Mouse (Mus musculus) cerebellum, postnatal 10 days (tissue): ENCODE measurements around the gene Nek6.

ENCODE experiments used
- DNase-seq, 2 experiments: peaks; one replicate each; pipeline ENCODE4 v3.0.0; 2021; ENCODE audit warnings: mixed read lengths in 2 of 2

Gene Nek6

DNA sequence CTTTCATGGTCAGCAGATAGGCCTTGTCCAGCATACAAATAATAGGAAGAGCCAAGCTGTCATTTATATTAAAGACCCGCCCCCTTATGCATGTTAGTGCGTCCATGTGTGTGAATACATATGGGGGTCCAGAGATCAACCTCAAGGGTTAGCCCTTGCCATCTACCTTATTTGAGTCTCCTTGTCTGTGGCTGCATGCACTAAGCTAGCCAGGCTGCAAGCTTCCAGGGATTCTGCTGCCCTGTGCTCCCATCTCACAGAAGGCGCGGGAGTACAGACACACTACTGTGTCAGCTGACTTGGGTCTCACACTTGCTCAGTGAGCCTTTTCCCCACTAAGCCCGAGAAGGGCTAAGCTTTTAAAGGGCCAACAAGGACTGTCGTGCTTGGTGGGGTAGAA lies 29.2 kb downstream of the Nek6 start:
- DNase-seq = peak in 1 of 2 experiments; percentile 45

DNA sequence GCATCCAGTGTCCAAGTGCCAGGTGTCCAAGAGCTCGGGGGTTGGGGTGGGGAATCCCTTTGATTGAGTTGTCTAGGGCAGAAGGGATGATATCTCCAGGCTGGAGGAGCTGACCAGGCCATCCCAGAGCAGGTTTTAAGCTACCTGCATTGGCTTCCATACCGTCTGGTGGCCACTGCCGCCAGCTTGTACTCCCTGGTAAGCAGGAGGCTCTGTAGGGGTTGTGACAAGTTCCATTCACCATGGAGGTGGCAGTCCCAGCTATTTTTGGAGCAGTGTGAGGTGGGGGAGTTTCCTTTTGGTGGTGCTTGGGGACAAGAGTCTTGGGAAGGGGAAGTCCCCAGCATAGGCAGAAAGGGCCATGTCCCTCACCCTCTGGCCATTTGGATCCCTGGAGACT lies 29.7 kb downstream of the Nek6 start:
- peak in 1 of 2 experiments; percentile 44 for DNase-seq

DNA sequence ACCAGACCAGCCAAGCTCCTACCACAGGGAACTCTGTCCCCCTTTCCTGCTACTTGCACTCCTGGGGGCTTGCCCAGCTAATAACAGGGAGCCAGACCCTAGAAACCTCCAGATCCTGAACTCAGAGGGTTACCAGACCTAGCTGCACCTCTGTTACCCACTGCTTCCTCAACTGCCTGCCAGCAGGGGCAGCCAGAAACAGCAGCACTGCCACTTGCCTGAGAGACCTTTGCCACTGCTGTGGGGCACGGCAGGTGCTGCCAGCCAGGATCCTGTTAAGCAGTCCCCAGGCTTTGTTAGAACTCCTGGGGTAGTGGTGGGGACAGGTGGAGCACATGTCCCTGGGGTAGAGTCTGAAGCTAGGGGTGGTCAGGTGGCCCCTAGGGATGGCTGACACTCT lies 30.1 kb downstream of the Nek6 start:
- no peak for DNase-seq

DNA sequence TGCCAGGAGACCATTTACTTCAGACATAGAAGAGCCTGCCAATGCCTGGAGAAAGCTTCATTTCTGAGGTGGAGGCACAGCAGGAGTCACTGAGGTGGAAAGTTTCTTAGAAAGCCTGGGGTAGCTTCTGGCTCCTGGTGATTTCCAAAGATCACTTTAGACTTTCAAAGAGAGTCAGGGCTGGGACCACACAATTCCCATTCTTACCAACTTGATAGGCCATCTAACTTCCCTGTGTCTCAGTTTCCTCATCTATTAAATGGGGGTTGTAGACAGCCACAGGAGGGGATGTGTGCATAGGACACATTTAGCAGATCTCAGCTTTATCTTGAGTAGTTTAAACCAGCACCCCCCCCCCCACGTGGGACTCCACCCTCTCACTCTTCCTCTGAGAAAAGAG lies 30.9 kb downstream of the Nek6 start:
- no peak for DNase-seq

DNA sequence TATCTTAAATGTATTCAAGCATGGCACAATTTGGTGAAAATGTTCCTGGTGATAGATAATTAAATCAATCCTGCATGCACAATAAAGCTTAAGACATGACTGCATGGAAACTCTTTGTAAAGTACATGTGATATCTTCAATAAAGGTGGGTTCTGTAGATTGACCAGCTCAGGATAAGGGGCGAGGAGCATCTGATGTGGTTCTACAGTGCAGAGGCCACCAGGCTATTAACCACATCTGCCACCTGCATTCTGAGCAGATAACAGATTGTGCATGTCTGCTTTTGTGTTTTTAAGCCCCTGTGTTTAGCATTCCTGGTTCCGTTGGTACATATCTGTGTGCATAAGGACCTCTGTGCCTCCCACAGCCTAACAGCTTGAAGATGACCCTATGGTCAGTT lies 31.7 kb downstream of the Nek6 start:
- no peak for DNase-seq

DNA sequence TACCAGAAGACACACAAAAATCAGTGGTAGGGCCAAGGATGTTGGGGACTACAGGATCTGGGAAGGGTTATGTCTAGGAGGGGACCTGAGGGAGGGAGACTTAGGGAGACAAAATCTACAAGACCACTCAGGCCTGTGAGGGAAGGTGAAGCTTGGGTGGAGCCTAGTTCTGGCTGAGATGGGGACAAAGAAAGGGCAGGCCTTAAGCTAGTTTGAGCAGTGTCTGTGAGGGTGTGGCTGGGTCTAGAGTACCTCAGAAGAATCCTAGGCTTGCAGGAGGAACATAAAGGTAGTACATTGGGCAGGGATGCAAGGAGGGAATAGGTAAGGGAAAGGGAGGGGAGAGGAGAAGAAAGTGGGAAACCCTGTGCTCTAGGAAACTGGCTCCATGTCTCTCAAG lies 32.9 kb downstream of the Nek6 start:
- DNase-seq = no peak

DNA sequence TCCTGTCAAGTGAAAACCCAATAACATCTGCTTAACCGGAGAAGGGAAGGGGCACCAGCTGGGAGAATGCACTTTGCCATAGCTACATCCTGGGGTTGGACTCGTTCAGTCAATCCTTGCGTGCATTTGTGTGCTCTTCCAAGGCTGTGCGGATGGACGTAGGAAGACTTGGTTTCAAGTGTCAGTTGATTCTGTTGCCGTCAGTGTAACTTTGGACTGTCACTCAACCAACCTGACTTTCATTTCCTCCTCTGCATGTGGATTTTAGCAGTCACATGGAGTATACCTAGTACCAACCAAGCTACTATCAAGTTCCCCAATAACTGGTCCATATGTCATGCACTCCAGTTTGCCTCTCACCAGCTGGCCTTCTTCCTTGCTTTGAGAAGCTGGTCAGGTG lies 33.5 kb downstream of the Nek6 start:
- DNase-seq = no peak

DNA sequence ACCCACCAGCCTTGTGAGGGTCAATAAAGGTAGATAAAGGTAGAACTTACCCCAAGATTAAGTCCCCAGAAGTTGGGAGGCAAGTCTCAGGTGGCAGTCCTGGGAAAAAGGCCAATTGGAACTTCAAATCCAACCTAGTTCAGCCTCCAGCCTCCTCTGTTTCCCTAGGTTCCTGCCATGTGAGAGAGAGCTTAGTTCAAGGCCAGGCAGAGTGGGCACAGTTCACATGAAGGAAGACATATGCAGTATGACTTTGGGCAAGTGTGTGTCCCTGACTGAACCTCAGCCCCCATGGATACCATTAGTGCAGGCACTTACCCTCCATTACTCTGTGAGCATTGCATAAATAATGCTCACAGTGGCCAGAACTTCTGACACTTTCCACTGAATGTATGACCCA lies 34.3 kb downstream of the Nek6 start:
- no peak for DNase-seq

DNA sequence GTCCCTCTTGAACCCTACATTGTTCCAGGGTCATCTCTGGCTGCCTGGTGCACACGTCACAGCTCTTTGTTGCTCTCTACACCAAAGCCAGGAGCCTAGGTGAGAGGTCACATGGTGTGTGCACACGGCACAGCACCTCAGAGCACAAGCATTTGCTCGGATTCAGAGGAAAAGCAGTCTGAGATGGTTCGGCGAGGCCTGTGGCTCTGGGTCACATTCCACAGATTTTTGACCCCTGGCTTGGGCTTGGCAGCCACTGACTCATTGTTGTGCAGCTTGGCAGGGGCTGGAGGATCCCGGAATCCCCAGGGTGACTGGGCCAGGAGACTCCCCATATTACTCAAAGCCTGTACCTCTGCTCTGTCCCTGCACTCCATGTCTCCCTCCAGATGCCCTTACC lies 34.8 kb downstream of the Nek6 start:
- no peak for DNase-seq

DNA sequence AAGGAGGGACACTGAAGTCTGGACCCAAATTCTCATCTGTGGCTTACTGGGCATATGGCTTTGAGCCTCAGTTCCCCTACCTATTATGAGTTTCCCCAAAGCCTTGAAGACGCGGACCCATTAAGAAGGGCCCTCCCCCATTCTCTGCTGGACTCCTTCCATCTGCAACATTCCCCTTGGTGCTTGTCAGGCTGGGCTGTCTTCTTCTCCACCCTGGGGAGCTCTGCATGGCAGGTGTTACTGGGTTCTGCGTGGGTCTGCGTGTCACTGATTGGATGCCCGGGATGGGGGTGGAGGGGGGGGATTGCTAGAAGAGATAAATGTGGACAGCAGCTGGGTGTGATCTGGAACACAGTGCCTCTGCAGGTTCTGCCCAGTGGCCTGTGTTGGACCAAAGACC lies 35.3 kb downstream of the Nek6 start:
- DNase-seq = no peak

DNA sequence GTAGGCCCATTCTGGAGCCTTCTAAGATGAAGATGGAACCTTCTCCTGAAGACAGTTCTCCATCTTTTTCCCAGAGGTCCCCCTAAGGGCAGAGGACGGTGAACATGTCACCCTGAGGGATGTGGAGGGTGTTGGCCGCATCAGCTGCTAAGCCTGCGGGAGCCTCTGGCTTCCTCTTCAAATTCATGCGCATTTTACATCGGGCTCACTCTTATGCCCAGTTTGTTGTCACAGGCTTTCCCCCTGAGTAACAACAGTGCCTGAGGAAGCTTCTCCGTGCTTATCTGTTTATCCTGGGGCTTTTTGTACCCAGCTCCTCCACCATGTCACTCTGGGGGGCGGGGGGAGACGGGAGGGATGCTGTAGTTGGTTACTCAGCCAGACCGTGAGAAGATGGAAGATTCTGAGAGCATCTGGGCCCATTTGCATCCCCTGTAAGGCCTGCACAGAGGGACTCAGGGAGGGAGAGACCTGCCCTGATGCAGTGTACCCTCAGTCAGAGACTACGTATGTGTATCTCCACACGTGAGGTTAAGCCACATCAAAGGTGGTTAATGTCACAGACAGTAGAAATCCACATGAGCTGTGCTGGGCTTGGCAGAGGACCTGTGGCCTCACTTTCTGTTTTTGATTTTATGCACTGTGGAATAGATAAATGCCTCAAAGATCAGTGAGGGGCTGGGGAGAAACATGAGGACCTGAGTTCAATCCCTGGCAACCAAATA lies 36.5 kb downstream of the Nek6 start:
- DNase-seq = no peak

DNA sequence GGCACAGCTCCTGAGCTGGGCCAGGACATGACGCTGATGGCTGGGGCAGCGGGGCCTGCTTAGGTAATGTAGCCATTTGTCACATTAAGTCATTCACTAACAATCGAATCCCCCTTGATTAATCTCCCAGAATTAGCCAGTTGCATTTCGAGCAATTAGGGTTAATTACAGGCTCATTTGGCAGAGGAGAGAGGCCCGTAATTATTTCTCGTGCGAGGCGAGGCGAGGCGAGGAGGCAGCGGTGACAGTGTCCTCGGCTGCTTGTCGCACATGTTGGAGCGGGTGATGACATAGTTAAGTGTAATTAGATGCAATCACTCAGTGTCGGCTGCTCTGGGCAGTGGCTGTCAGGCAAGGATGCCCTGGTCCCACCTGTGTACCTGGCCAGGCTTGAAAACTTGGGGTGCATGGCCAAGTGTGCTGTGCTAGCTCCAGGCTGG lies 40.6 kb downstream of the Nek6 start:
- no peak for DNase-seq

DNA sequence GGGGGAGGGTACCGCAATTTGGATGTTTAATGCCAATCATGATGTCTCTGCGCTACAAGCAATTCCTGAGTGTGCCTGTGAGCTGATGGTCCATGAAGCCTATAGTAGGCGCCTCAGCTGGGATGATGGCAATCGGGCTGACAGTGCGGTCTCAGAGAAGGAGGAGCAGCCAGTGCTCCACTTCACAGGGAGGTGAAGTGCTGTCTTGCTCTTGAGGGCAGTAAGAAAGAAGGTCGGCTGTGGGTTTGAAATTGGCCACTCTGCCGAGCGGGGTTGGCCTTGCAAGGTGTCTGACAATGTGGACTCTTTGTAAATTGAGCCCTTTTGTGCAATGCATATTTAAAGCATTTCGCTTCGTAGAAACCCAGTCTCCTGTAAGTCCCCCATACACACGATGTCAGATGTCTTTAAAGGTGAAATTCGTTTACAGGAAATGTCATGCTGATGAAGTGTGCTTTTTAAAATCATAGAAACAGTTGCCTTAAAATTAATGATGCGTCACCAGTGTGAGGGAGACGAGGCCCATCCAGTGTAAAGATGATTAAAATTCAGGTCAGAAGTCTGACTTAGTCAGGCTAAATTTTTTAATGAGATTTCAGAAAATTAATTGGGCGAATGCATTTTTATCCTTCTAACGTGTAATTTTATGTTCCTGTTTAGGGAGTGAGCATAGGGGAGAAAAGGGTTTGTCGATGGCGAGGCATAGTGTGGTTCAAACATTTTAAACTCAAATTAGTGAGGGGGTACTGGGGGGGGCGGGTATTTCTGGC lies 43.0 kb downstream of the Nek6 start:
- DNase-seq = no peak

DNA sequence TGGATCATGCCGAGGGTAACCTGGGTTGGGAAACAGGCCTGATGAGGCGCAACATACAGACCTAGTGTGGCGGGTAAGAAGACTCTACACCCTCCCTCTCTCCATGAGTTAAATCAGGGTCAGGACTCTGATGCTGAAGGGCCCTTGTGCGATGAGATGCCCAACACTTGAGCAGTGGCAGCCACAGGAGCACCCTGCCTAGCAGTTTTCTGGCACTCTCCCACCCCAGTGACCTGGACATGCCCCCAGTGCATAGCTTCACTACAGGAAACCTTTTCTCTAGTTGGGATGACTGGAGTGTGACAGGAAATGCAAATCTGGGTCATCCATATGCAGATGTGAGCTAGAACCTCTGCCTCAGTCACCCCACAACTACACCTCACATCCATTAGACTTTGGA lies 44.2 kb downstream of the Nek6 start:
- no peak for DNase-seq

DNA sequence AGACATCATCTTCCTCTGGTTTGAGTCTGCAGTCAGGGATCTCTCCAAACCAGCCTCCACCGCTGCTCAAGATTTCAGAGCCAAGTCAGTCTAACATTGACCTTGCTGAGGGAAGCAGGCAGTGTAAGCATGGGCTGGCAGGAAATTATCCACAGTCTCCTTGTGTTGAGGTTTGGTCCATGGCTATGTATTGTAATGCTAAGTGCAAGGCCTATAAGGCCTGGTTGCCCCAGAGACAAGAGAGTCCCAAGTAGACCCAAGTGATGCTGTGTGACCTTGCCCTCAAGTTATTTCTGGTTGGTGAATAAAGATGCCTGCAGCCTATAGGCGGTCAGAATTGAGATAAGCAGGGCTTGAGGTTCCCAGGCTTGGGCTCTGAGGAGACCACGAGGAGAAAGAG lies 45.3 kb downstream of the Nek6 start:
- no peak for DNase-seq

DNA sequence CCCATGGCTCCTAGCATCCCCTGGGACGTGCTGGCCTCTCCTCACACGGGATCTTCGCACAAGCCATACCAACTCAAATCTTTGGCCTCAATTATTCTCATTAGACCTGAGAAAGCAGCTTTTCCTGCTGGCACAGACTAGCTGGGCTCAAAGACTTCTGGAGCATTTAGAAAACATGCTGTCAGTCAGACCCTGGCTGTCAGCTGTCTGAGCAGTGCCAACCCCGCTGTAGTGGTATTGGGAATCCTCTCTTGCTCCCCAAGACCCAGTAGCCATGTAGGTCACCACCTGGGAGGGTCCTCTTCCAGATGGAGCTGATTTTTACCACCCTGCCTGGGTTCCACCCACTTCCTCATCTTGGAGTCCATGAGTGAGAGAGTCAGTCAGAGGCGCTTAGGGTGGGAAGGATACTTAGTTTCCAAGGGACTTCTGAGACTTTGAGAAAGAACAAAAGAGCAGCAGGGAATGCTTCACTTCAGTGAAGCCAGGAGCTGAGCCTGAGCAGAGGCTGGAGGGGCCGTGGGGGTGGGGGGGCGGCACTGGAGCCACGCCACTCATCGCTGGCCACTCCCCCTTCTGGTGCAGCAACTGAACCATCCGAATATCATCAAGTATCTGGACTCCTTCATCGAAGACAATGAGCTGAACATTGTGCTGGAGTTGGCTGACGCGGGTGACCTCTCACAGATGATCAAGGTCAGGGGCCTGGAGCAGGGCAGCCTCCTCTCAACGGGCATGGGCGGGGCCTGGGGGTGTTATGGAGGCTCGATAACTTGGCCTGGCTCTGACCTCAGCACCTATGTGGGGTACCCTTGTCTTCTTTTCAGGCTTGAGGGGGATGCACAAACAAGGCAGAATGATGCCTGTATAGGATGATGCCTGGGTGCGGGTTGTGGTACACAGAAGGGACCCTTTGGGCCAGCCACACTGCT lies 49.1 kb downstream of the Nek6 start:
- DNase-seq = no peak

DNA sequence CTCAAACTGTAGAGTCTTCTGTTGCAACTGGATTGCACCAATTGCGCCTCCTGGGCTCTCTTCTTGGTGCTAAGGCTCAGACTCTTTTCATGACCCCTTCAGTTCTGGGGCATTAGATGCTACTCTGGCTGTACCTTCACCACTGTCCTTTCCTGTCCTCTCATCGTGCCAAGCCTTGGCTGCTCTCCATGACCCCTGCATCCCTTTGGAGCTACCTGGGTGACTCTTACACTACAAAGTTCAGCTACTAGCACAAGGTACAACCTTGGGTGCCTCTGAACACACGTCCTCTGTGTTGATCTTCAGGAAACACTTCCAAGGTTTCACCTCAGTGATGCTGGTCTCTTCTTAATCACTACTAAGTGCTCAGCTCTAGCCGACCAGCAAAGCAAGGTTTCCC lies 51.2 kb downstream of the Nek6 start:
- no peak for DNase-seq

DNA sequence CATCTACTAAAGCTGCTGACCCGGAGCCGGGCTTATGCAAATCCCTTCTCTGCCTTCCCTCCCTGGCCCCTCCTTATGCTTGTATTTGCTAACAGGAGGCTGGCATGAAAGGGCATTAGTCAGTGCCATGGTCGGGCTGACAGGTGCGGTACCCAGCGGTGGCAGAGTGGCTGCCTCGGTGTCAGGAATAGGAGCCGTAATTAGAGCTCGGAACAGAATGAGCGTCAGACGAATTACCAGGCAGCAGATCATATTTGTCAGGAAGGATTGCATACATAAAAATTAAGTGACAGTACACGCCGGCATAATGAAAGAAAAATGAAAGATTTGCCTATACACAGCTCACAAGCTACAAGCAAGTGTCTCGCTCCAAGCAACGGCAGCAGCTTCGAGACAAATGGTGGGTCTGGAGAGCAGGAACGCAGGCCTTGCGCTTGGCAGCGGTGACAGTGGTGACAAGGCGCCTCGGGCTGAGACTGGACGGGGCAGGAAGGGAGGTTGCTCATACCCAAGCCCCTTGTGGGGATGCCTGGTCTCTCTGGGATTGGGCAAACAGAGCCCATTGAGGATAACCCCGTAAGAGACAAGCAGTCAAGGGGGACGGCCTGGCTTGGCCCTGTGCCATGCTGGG lies 60.6 kb downstream of the Nek6 start:
- DNase-seq = peak; percentile 86 to 88

DNA sequence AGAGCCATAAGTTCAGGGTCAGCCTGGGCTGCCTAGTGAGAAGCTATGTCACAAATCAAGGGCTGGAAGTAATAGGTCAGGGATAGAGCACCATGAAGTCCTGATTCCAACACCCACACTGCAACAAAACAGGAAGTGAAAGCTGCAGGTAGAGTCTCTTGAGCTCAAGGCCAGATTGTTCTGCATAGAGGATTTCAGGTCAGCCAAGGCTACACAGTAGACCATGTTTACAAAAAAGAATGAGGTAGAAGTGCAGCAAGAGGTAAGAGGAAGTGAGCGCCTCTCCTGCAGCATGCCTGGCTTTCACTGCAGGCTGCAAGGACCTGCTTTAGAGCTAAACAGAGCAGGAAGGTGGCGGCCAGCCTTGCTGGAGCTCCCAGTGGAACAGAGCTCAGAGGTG lies 63.3 kb downstream of the Nek6 start:
- DNase-seq = no peak

DNA sequence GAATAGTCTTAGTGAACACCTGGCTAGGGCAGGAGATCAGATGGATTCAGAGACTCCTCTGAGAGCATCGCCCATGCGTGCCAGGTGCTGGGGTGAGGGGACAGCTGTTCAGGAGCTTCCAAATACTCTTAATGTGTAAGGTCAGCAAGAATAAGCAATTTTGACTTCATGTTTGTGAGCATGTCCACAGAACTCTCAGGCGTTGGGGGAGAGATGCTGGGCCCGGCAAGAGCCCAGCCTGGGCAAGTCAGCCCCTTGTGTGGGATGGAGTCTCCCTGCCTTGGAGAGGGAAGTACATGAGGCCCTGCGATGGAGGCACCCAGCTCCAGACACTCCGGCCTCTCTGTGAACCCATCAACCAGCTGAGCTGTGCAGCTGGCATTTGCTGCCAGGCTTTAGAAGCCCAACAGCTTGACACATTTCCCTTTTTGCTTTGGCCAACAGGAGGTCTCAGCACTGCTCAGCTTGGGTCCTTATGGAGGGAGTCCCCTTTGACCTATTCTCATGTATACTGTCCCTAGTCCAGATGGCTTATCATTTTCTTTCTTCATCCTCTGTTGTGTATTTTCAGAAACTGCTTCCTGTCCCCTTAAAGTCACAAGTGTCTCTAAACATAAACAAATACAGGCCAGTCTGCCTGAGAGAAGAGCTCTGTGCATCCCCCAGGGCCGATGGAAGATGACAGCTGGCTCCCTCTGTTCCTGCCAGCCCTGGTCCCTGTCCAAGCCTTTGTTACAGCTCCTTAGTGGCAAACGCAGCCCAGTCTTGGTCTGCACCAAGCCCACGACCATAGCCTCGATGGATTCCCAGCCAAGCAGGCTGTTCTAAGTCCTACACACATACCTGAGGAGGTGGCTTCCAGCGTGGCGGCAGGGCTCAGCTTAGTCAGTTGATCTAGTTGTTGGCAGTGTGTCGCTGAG lies 67.4 kb downstream of the Nek6 start:
- DNase-seq = peak; percentile 90 to 92

DNA sequence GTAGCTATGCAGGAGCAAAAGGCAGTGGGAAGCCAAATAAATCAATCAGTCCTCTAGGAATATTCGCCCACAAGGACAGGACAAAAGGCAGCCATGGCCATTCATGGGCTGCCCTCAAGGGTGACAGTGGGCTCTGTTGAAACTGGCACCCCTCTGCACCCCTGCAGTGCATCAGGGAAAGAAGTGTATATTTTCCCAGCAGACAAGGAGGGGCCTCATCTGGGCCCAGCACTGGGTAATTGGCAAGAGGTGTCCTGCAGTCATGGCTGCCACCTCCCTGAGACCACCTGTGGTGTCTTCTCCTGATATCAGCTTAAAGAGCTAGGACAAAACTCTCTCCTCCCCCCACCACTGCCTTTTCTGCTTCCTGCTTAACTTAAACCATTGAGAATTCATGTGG lies 68.1 kb downstream of the Nek6 start:
- peak; percentile 62 to 70 for DNase-seq

DNA sequence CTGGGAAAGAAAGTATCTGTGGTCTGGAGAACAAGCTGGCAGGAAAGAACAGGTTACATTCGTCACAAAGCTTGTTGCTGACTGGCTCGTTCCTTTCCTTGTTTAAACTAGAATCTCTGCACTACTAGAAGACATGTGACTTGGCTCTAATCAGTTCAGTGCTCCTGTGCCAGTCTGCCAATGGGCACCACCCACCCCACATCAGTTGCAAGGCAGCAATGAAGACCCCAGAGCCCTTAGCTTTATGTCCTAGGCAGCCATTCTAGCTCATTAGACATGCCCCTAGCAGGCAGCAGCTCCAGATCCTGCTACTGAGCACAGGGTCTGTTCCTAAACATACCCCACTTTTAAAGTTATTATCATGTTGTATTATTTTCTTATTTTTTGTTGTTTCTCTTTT lies 72.5 kb downstream of the Nek6 start:
- no peak for DNase-seq
